15 mouse cellular contexts compared by ENCODE assay signal in the genomic region with DNA sequence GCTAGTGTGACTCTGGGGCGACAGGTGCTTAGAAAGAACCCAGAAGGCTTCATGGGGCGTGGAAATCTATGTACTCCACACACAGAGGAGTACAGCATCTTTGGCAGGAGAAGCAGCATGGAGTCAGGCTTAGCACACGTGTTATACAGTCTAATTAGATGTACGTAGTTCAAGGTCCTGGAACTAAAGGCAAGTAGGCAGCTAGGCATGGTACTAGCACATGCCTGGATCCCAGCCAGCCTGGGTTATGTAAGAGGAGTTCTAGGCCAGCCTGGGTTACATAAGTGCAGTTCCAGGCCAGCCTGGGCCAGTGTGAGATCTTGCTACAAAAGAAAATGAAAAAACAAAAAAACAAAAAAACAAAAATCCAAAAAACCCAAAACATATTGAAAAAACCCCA. TPM values are rescaled to one million over a fixed set of nuclear protein-coding genes. Genes with fewer than 3 reads are reported as not detected.
DNase-seq lines count a peak whose midpoint lies in the region; ATAC-seq and TF ChIP-seq lines count a peak whose summit lies in the region.
"Had no signal": no experiment of that assay in that cellular context is flagged by ENCODE, and none has a peak within 500 bp of the region (broad histone marks: within the 10 kb centered on the region; RNA-seq: fewer than 3 reads in every experiment).

No protein-coding gene starts in this region.

- peak; percentile 81 for DNase-seq in adrenal gland, adult 2 months
- DNase-seq in cerebellum, adult 11 months = peak; percentile 85
- DNase-seq in kidney, adult 9 months = peak; percentile 94
- DNase-seq in urinary bladder, postnatal 14 days (ENCODE audit: low spot score) = no peak
- no peak for DNase-seq in thymus, adult 2 months
- DNase-seq: forebrain, postnatal 0 days; thymus, postnatal 14 days had no signal

- 48% methylated on average over 4 of the region's 4 CpGs for WGBS in intestine, postnatal 0 days
- 53% methylated on average over 4 of the region's 4 CpGs for WGBS in intestine, embryonic 16.5 days
- 54% methylated on average over 4 of the region's 4 CpGs for WGBS in neural tube, embryonic 15.5 days
- 88% methylated on average over 4 of the region's 4 CpGs for WGBS in thymus, adult 2 months

- no peak overlapping the region for H3K4me2 ChIP-seq in intestine, postnatal 0 days (replicated peaks; ENCODE audit: low read depth)
- no peak overlapping the region for H3K4me2 ChIP-seq in intestine, embryonic 16.5 days (ENCODE audit: low read depth, low read length)
- H3K4me2 ChIP-seq in neural tube, embryonic 15.5 days = no peak overlapping the region
- H3K4me2 ChIP-seq: embryonic facial prominence, embryonic 13.5 days; hindbrain, embryonic 15.5 days; limb, embryonic 12.5 days had no signal

- H3K4me1 ChIP-seq in intestine, postnatal 0 days (replicated peaks; ENCODE audit: control insufficient read depth, insufficient read depth, low read length) = no peaks in the 10 kb centered on the region
- 0 out of 2 replicates have a peak, but pooled peaks cover 4% of the 10 kb centered on the region for H3K4me1 ChIP-seq in intestine, embryonic 16.5 days (ENCODE audit: control insufficient read depth, insufficient read depth, low read length)
- H3K4me1 ChIP-seq in neural tube, embryonic 15.5 days = no peaks in the 10 kb centered on the region
- no peaks in the 10 kb centered on the region for H3K4me1 ChIP-seq in thymus, adult 2 months (replicated peaks; ENCODE audit: control insufficient read depth, insufficient read depth, low read length)
- H3K4me1 ChIP-seq: embryonic facial prominence, embryonic 13.5 days; hindbrain, embryonic 15.5 days had no signal

- TF ChIP-seq CTCF in intestine, postnatal 0 days (IDR thresholded peaks at IDR 0.05; ENCODE audit: low read depth) = no peak
- no peak for TF ChIP-seq CTCF in thymus, adult 2 months (IDR thresholded peaks at IDR 0.05; ENCODE audit: borderline replicate concordance, control insufficient read depth, extremely low read depth, insufficient read depth, low read length, poor library complexity)

- H3K9me3 ChIP-seq in intestine, postnatal 0 days (ENCODE audit: control insufficient read depth) = no peaks in the 10 kb centered on the region
- no peaks in the 10 kb centered on the region for H3K9me3 ChIP-seq in intestine, embryonic 16.5 days (ENCODE audit: control insufficient read depth, low read length)
- H3K9me3 ChIP-seq in neural tube, embryonic 15.5 days (replicated peaks) = no peaks in the 10 kb centered on the region
- H3K9me3 ChIP-seq: embryonic facial prominence, embryonic 13.5 days; hindbrain, embryonic 15.5 days; limb, embryonic 12.5 days had no signal

- ATAC-seq in intestine, postnatal 0 days = peak; percentile 72
- no peak for ATAC-seq in intestine, embryonic 16.5 days
- ATAC-seq in neural tube, embryonic 15.5 days (ENCODE audit: low FRiP score) = no peak
- ATAC-seq: forebrain, postnatal 0 days had no signal

- no peak overlapping the region for H3K9ac ChIP-seq in intestine, postnatal 0 days (ENCODE audit: low read depth, low read length)
- H3K9ac ChIP-seq in intestine, embryonic 16.5 days (ENCODE audit: low read depth, low read length) = no peak overlapping the region
- no peak overlapping the region for H3K9ac ChIP-seq in neural tube, embryonic 15.5 days (replicated peaks)
- H3K9ac ChIP-seq: embryonic facial prominence, embryonic 13.5 days; forebrain, postnatal 0 days; hindbrain, embryonic 15.5 days; limb, embryonic 12.5 days had no signal

- H3K27me3 ChIP-seq in intestine, postnatal 0 days (replicated peaks; ENCODE audit: control insufficient read depth, insufficient read depth, low read length) = no peaks in the 10 kb centered on the region
- H3K27me3 ChIP-seq in intestine, embryonic 16.5 days (replicated peaks; ENCODE audit: control insufficient read depth, insufficient read depth, low read length) = no peaks in the 10 kb centered on the region
- H3K27me3 ChIP-seq in neural tube, embryonic 15.5 days (replicated peaks) = no peaks in the 10 kb centered on the region
- H3K27me3 ChIP-seq in thymus, adult 2 months (ENCODE audit: control insufficient read depth, insufficient read depth, low read length) = no peaks in the 10 kb centered on the region
- H3K27me3 ChIP-seq: embryonic facial prominence, embryonic 13.5 days; hindbrain, embryonic 15.5 days; limb, embryonic 12.5 days had no signal

- no peaks in the 10 kb centered on the region for H3K36me3 ChIP-seq in intestine, postnatal 0 days (ENCODE audit: control insufficient read depth, insufficient read depth)
- no peaks in the 10 kb centered on the region for H3K36me3 ChIP-seq in intestine, embryonic 16.5 days (ENCODE audit: control insufficient read depth, insufficient read depth, low read length)
- no peaks in the 10 kb centered on the region for H3K36me3 ChIP-seq in neural tube, embryonic 15.5 days
- no peaks in the 10 kb centered on the region for H3K36me3 ChIP-seq in thymus, adult 2 months (ENCODE audit: control insufficient read depth, insufficient read depth, low read length)
- H3K36me3 ChIP-seq: embryonic facial prominence, embryonic 13.5 days; hindbrain, embryonic 15.5 days; limb, embryonic 12.5 days had no signal

- no peak for TF ChIP-seq POLR2A in thymus, adult 2 months (IDR thresholded peaks at IDR 0.05; ENCODE audit: control insufficient read depth, extremely low read depth, insufficient read depth, low read length, poor library complexity)

- no peak overlapping the region for H3K4me3 ChIP-seq in intestine, postnatal 0 days (ENCODE audit: low read depth, low read length)
- H3K4me3 ChIP-seq in intestine, embryonic 16.5 days (ENCODE audit: low read length) = no peak overlapping the region
- no peak overlapping the region for H3K4me3 ChIP-seq in neural tube, embryonic 15.5 days (replicated peaks)
- H3K4me3 ChIP-seq in thymus, adult 2 months (ENCODE audit: control insufficient read depth, insufficient read depth, low read length) = no peak overlapping the region
- H3K4me3 ChIP-seq: embryonic facial prominence, embryonic 13.5 days; hindbrain, embryonic 15.5 days; limb, embryonic 12.5 days had no signal

- no peak overlapping the region for H3K27ac ChIP-seq in intestine, postnatal 0 days (ENCODE audit: low read depth, low read length)
- H3K27ac ChIP-seq in intestine, embryonic 16.5 days (ENCODE audit: low read length) = no peak overlapping the region
- H3K27ac ChIP-seq in neural tube, embryonic 15.5 days (replicated peaks) = no peak overlapping the region
- no peak overlapping the region for H3K27ac ChIP-seq in thymus, adult 2 months (ENCODE audit: control insufficient read depth, insufficient read depth, low read length)
- H3K27ac ChIP-seq: embryonic facial prominence, embryonic 13.5 days; hindbrain, embryonic 15.5 days; limb, embryonic 12.5 days; macrophage had no signal

RNA-seq across cellular contexts. Expression of gene Nrg4, which starts 49.1 kb away (rescaled TPM):
- polyA plus RNA-seq in intestine, postnatal 0 days (2015; fragmentation: Nextera tagmentation; extraction: Ambion mirVana) = 4.5 and 4.9 TPM in 2 replicates
- 0.88 and 1.2 TPM in 2 replicates for polyA plus RNA-seq in intestine, embryonic 16.5 days (2015; fragmentation: Nextera tagmentation; extraction: Ambion mirVana)
- 10 to 100 TPM; 27.8 to 44.6 TPM for total RNA-seq in adrenal gland, adult 2 months (2021)
- 12.4 and 18.8 TPM in 2 replicates for polyA plus RNA-seq in adrenal gland, adult 2 months (2012; rRNA removed)
- 1.4 TPM in 2 replicates for polyA plus RNA-seq in neural tube, embryonic 15.5 days (2015; fragmentation: Nextera tagmentation; extraction: Ambion mirVana)
- 6.3 and 7.3 TPM in 2 replicates for polyA plus RNA-seq in thymus, adult 2 months (2012; rRNA removed)

RNA-seq across cellular contexts. Expression of gene Tmem266, which starts 49.2 kb away (rescaled TPM):
- 0.16 and 0.21 TPM in 2 replicates for polyA plus RNA-seq in intestine, postnatal 0 days (2015; fragmentation: Nextera tagmentation; extraction: Ambion mirVana)
- polyA plus RNA-seq in intestine, embryonic 16.5 days (2015; fragmentation: Nextera tagmentation; extraction: Ambion mirVana) = 0.71 and 0.93 TPM in 2 replicates
- 1 to 10 TPM in 1 of 2 experiments, under 1 TPM in 1; 0.69 to 1.0 TPM for total RNA-seq in adrenal gland, adult 2 months (2021)
- 1.5 and 1.6 TPM in 2 replicates for polyA plus RNA-seq in adrenal gland, adult 2 months (2012; rRNA removed)
- 5.0 and 5.4 TPM in 2 replicates for polyA plus RNA-seq in neural tube, embryonic 15.5 days (2015; fragmentation: Nextera tagmentation; extraction: Ambion mirVana)
- 0.56 and 1.00 TPM in 2 replicates for polyA plus RNA-seq in thymus, adult 2 months (2012; rRNA removed)
- polyA plus RNA-seq: heart, embryonic 14.5 days had no signal

Comparison
In these comparisons a context has a peak if more than half of its experiments do, and no peak if none do; other contexts are left out.
1. DNase-seq: peak in adrenal gland, adult 2 months (single experiment), cerebellum, adult 11 months (single experiment) and kidney, adult 9 months (single experiment); none in urinary bladder, postnatal 14 days (single experiment) and thymus, adult 2 months (single experiment).